Mouse (Mus musculus) stomach, postnatal 0 days (tissue): ENCODE data around the gene Mmp24. TPM values are rescaled to one million over a fixed set of nuclear protein-coding genes. Genes with fewer than 3 reads are reported as not detected.
"Not testable (repeated sequence)": the region's sequence is repeated elsewhere in the genome, so short reads cannot be mapped to it uniquely, and the experiment has no call there.

ENCODE experiments used
- ATAC-seq: fragments of 200-750 bp; cut with Nextera tagmentation; 2 replicates; pipeline ENCODE4 v1.8.0; 2017; ENCODE audit not compliant: low FRiP score, low TSS enrichment
- DNase-seq: peaks from one replicate; pipeline ENCODE4 v3.0.0-alpha.2; 2016; ENCODE audit warnings: low spot score
- H3K27ac ChIP-seq: fragments of 300-500 bp; sonication (generic); replicated peaks from 2 replicates; pipeline ENCODE4 v1.5.1; 2014; ENCODE audit warnings: mild to moderate bottlenecking, control low read depth
- H3K27me3 ChIP-seq: fragments of 300-500 bp; sonication (generic); 2 replicates; pipeline ENCODE4 v1.6.1; 2014; ENCODE audit warnings: low read length; ENCODE audit not compliant: control insufficient read depth, insufficient read depth
- H3K36me3 ChIP-seq: fragments of 300-500 bp; sonication (generic); 2 replicates; pipeline ENCODE4 v1.6.1; 2014; ENCODE audit warnings: low read length, mixed read lengths; ENCODE audit not compliant: control insufficient read depth, insufficient read depth
- H3K4me1 ChIP-seq: fragments of 300-500 bp; sonication (generic); replicated peaks from 2 replicates; pipeline ENCODE4 v1.6.1; 2014; ENCODE audit warnings: antibody characterized with exemption; ENCODE audit not compliant: control insufficient read depth, insufficient read depth
- H3K4me2 ChIP-seq: fragments of 300-500 bp; sonication (generic); replicated peaks from 2 replicates; pipeline ENCODE4 v1.6.1; 2014; ENCODE audit warnings: low read depth, mild to moderate bottlenecking, control low read depth, moderate library complexity
- H3K4me3 ChIP-seq: fragments of 300-500 bp; sonication (generic); 2 replicates; pipeline ENCODE4 v1.5.1; 2014; ENCODE audit warnings: low read depth, low read length, control low read depth
- H3K9ac ChIP-seq: fragments of 300-500 bp; sonication (generic); 2 replicates; pipeline ENCODE4 v1.6.1; 2014; ENCODE audit warnings: mild to moderate bottlenecking, low read length, control low read depth, mixed read lengths
- H3K9me3 ChIP-seq: fragments of 300-500 bp; sonication (generic); 2 replicates; pipeline ENCODE4 v1.6.1; 2016; ENCODE audit warnings: low read length; ENCODE audit not compliant: control insufficient read depth
- CTCF ChIP-seq: IDR thresholded peaks from 2 replicates; pipeline ENCODE4 v1.5.1; 2016; ENCODE audit warnings: antibody characterized with exemption, low read depth, mild to moderate bottlenecking, moderate library complexity
- EP300 ChIP-seq: optimal IDR thresholded peaks from 2 replicates; pipeline ENCODE3; 2016; ENCODE audit warnings: antibody characterized with exemption
- WGBS: fragments of 180-500 bp; shearing (Covaris S2); extraction: QIAGEN DNeasy Blood & Tissue Kit; methylation state at CpG from one replicate; pipeline ENCODE4 v1.1.7; 2014; 5-methylcytosine and 5-hydroxymethylcytosine counted together
- polyA plus RNA-seq: library from polyadenylated mRNA; unstranded; fragments of >200 nt; fragmentation: Nextera tagmentation; extraction: Ambion mirVana; gene quantifications from 2 replicates; pipeline ENCODE4 v1.2.1, GENCODE M21; 2015

The Mmp24 gene
- polyA plus RNA-seq, 1 experiment from 2014 or later: 0.23 TPM

GRCm38 (mm10) chr2:155735080-155735479 is 40.1 kb upstream of the Mmp24 start:
- no peak overlapping the region for H3K9ac ChIP-seq
- no peaks in the 10 kb centered on the region for H3K9me3 ChIP-seq
- TF ChIP-seq CTCF (no peak), EP300 (no peak)
- H3K4me2 ChIP-seq: no peak overlapping the region
- DNase-seq (no peak), ATAC-seq (no peak)
- WGBS: 41% methylated on average over 5 of the region's 5 CpGs
- 0 out of 2 replicates have a peak overlapping the region, but pooled peaks have one; percentile 9 for H3K27ac ChIP-seq
- no peak overlapping the region for H3K4me3 ChIP-seq
- H3K27me3 ChIP-seq: no peaks in the 10 kb centered on the region
- H3K36me3 ChIP-seq: no peaks in the 10 kb centered on the region
- no peaks in the 10 kb centered on the region for H3K4me1 ChIP-seq

DNA sequence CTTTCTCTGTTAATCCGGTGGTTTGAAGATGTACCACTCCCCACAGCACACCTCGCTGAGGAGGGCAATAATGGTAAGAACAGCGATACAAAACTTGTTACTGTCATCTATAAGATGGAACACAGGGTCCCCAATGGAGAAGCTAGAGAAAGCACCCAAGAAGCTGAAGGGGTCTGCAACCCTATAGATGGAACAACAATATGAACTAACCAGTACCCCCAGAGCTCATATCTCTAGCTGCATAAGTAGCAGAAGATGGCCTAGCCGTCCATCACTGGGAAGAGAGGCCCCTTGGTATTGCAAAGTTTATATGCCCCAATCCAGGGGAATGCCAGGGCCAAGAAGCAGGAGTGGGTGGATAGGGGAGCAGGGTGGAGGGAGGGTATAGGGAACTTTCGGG is 39.4 kb upstream of the Mmp24 start, which contains the start of gene Gm17581:
Gene Gm17581 (minus strand): TSS at position 101 of the 400 bp plus-strand sequence.
- 82% methylated on average over 5 of the region's 5 CpGs for WGBS
- H3K4me1 ChIP-seq, H3K36me3 ChIP-seq, DNase-seq, H3K4me3 ChIP-seq, H3K27me3 ChIP-seq, H3K9ac ChIP-seq, H3K9me3 ChIP-seq, ATAC-seq, H3K4me2 ChIP-seq: not testable (repeated sequence)
- H3K27ac ChIP-seq: 0 out of 2 replicates have a peak within 1 kb of the TSS, but pooled peaks have one; percentile 9

GRCm38 (mm10) chr2:155736936-155737335 is 38.2 kb upstream of the Mmp24 start:
- Histone ChIP-seq H3K27ac (no peak overlapping the region), H3K4me2 (no peak overlapping the region), H3K9me3 (no peaks in the 10 kb centered on the region), H3K4me1 (no peaks in the 10 kb centered on the region), H3K9ac (no peak overlapping the region), H3K27me3 (no peaks in the 10 kb centered on the region), H3K4me3 (no peak overlapping the region), H3K36me3 (no peaks in the 10 kb centered on the region)
- TF ChIP-seq EP300: no peak
- TF ChIP-seq CTCF: no peak
- WGBS: 57% methylated on average over 6 of the region's 6 CpGs
- no peak for ATAC-seq
- no peak for DNase-seq

GRCm38 (mm10) chr2:155737803-155738202 is 37.3 kb upstream of the Mmp24 start:
- no peaks in the 10 kb centered on the region for H3K36me3 ChIP-seq
- no peak overlapping the region for H3K27ac ChIP-seq
- no peak for ATAC-seq
- no peak for DNase-seq
- no peak overlapping the region for H3K4me3 ChIP-seq
- TF ChIP-seq CTCF (no peak), EP300 (no peak)
- 65% methylated on average over 9 of the region's 9 CpGs for WGBS
- H3K27me3 ChIP-seq: no peaks in the 10 kb centered on the region
- no peaks in the 10 kb centered on the region for H3K9me3 ChIP-seq
- no peak overlapping the region for H3K4me2 ChIP-seq
- H3K4me1 ChIP-seq: no peaks in the 10 kb centered on the region
- H3K9ac ChIP-seq: no peak overlapping the region

DNA sequence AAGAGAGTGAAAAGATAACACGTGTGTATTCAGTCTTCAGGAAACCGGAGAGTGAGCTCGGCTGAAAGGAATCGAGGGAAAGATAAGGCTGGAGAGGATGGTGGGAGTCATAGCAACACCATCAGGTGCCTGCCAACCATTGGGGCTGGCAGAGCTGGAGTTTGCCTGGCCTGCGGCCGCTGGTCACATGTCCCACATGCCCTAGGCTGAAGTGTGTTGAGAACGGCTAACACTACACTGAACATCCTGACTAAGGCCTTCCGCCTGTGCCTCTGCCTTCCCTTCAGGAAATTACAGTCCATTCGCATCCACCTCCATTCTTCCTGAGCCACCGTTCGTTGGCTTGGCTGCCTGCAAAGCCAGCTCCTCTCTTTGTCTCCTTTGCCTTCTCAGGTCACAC is 32.9 kb upstream of the Mmp24 start:
- Histone ChIP-seq H3K4me2 (no peak overlapping the region), H3K27me3 (no peaks in the 10 kb centered on the region), H3K9me3 (no peaks in the 10 kb centered on the region), H3K4me3 (no peak overlapping the region), H3K4me1 (no peaks in the 10 kb centered on the region), H3K36me3 (no peaks in the 10 kb centered on the region), H3K27ac (no peak overlapping the region), H3K9ac (no peak overlapping the region)
- DNase-seq (no peak), ATAC-seq (peak; percentile 57; the same call in 1 of the 2 replicates)
- WGBS: 61% methylated on average over 11 of the region's 11 CpGs
- TF ChIP-seq EP300 (no peak), CTCF (no peak)

GRCm38 (mm10) chr2:155742931-155743337 is 32.2 kb upstream of the Mmp24 start:
- Histone ChIP-seq H3K27ac (0 out of 2 replicates have a peak overlapping the region, but pooled peaks have one; percentile 30), H3K27me3 (no peaks in the 10 kb centered on the region), H3K9me3 (no peaks in the 10 kb centered on the region), H3K9ac (no peak overlapping the region), H3K4me3 (no peak overlapping the region), H3K4me2 (no peak overlapping the region), H3K4me1 (no peaks in the 10 kb centered on the region), H3K36me3 (no peaks in the 10 kb centered on the region)
- TF ChIP-seq EP300 (no peak), CTCF (no peak)
- 34% methylated on average over 12 of the region's 12 CpGs for WGBS
- ATAC-seq (peak; percentile 67), DNase-seq (peak; percentile 30)
